18 mouse cellular contexts compared by ENCODE assay signal in the genomic region with DNA sequence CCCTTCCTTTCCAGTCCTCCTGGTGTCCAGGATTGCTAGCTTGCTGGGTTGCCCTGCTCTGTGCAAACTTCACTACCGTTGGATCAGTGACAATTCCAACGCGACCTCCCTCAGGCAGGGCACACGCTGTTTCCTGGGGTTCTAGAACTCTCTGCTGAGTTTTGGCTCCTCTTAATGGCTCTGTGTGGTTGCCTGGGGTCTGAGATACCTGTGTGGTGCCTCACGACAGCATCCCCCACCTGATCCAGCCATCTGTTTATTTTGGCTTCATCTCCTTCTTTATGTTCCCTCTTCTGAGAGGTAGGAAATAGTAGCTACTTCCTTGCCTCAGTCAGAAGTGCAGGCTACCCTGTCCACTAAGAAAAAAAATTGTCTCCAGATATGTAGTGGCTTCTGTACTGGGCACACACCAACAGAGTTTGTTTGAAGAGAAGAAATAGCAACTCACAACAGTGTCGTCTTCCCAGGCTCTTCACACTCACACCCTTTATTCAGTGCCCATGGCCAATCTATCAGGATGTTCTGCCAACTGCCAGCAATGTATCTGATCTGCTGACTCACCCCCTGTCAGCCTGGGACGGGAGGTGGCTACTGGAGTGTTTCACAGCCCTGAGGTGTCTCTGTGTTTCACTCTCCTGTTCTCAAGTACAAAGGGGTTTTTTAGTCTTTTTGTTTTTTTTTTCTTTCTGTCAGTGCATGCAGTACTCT.
DNase-seq lines count a peak whose midpoint lies in the region; ATAC-seq and TF ChIP-seq lines count a peak whose summit lies in the region.
"Had no signal": no experiment of that assay in that cellular context is flagged by ENCODE, and none has a peak within 500 bp of the region (broad histone marks: within the 10 kb centered on the region; RNA-seq: fewer than 3 reads in every experiment).

No protein-coding gene starts in this region.

- WGBS in hindbrain, postnatal 0 days = 54% methylated on average over 7 of the region's 7 CpGs
- 72% methylated on average over 7 of the region's 7 CpGs for WGBS in hindbrain, embryonic 11.5 days
- WGBS in midbrain, embryonic 11.5 days = 84% methylated on average over 7 of the region's 7 CpGs

- 0 out of 2 replicates have a peak, but pooled peaks have one; percentile 32 for ATAC-seq in hindbrain, postnatal 0 days
- ATAC-seq in hindbrain, embryonic 11.5 days (ENCODE audit: low FRiP score) = no peak
- ATAC-seq in hematopoietic stem cell, adult 5-6 weeks (replicated peaks in 1 of 2; ENCODE audit: insufficient read depth in 1 of 2, low FRiP score in 2 of 2, low TSS enrichment in 1 of 2, low read depth in 1 of 2, poor library complexity in 2 of 2, severe bottlenecking in 2 of 2) = peak; percentile 40 to 65; a peak in 3 of 4 replicates
- ATAC-seq in midbrain, embryonic 11.5 days (ENCODE audit: low FRiP score) = no peak
- ATAC-seq: forebrain, embryonic 14.5 days had no signal

- H3K27ac ChIP-seq in hindbrain, postnatal 0 days = no peak overlapping the region
- H3K27ac ChIP-seq in hindbrain, embryonic 11.5 days (ENCODE audit: low read depth, low read length) = no peak overlapping the region
- H3K27ac ChIP-seq in midbrain, embryonic 11.5 days (ENCODE audit: low read depth, low read length) = no peak overlapping the region
- H3K27ac ChIP-seq: embryonic facial prominence, embryonic 13.5 days; gastrocnemius, adult 2 months; liver, embryonic 13.5 days; macrophage had no signal

- peak; percentile 27 for DNase-seq in hindbrain, postnatal 0 days (ENCODE audit: low spot score)
- no peak for DNase-seq in hindbrain, embryonic 11.5 days (ENCODE audit: low spot score)
- DNase-seq in Muller cell, postnatal 12 days (ENCODE audit: inconsistent ontology term) = peak; percentile 63
- DNase-seq in cerebellum, adult 18-20 months = peak; percentile 63 to 72
- no peak for DNase-seq in kidney, adult 18-20 months
- DNase-seq in spleen, postnatal 36 days (ENCODE audit: low spot score in 2 of 2) = no peak
- DNase-seq in midbrain, embryonic 11.5 days (ENCODE audit: low spot score, missing footprints) = no peak
- DNase-seq: gastrocnemius, adult 2 months; heart, postnatal 4 days; kidney, adult 2 months; liver, embryonic 13.5 days; right cerebral cortex, postnatal 14 days; thymus, postnatal 36 days had no signal

- H3K4me3 ChIP-seq in hindbrain, postnatal 0 days (ENCODE audit: low read length) = no peak overlapping the region
- H3K4me3 ChIP-seq in hindbrain, embryonic 11.5 days (ENCODE audit: low read depth, low read length) = no peak overlapping the region
- no peak overlapping the region for H3K4me3 ChIP-seq in midbrain, embryonic 11.5 days (ENCODE audit: low read depth, low read length)
- H3K4me3 ChIP-seq: embryonic facial prominence, embryonic 13.5 days; gastrocnemius, adult 2 months; liver, embryonic 13.5 days had no signal

- H3K27me3 ChIP-seq in hindbrain, postnatal 0 days (ENCODE audit: insufficient read depth, low read length) = no peaks in the 10 kb centered on the region
- no peaks in the 10 kb centered on the region for H3K27me3 ChIP-seq in hindbrain, embryonic 11.5 days (ENCODE audit: control insufficient read depth, insufficient read depth, low read length)
- no peaks in the 10 kb centered on the region for H3K27me3 ChIP-seq in midbrain, embryonic 11.5 days (ENCODE audit: control insufficient read depth, insufficient read depth, low read length)
- H3K27me3 ChIP-seq: embryonic facial prominence, embryonic 13.5 days; liver, embryonic 13.5 days had no signal

- no peak overlapping the region for H3K4me2 ChIP-seq in hindbrain, postnatal 0 days (ENCODE audit: low read depth, low read length)
- no peak overlapping the region for H3K4me2 ChIP-seq in hindbrain, embryonic 11.5 days (replicated peaks; ENCODE audit: low read depth, low read length)
- H3K4me2 ChIP-seq in midbrain, embryonic 11.5 days = no peak overlapping the region
- H3K4me2 ChIP-seq: embryonic facial prominence, embryonic 13.5 days; heart, embryonic 11.5 days; liver, embryonic 13.5 days had no signal

- no peak for TF ChIP-seq CTCF in hindbrain, postnatal 0 days (IDR thresholded peaks at IDR 0.05; ENCODE audit: low read depth)

- no peak overlapping the region for H3K9ac ChIP-seq in hindbrain, postnatal 0 days (replicated peaks; ENCODE audit: low read length)
- H3K9ac ChIP-seq in hindbrain, embryonic 11.5 days (ENCODE audit: low read depth, low read length) = no peak overlapping the region
- H3K9ac ChIP-seq in midbrain, embryonic 11.5 days (ENCODE audit: low read length) = no peak overlapping the region
- H3K9ac ChIP-seq: embryonic facial prominence, embryonic 13.5 days; liver, embryonic 13.5 days had no signal

- H3K36me3 ChIP-seq in hindbrain, postnatal 0 days (ENCODE audit: insufficient read depth, low read length) = no peaks in the 10 kb centered on the region
- no peaks in the 10 kb centered on the region for H3K36me3 ChIP-seq in hindbrain, embryonic 11.5 days (ENCODE audit: control insufficient read depth, insufficient read depth, low read length)
- no peaks in the 10 kb centered on the region for H3K36me3 ChIP-seq in midbrain, embryonic 11.5 days (ENCODE audit: control insufficient read depth, insufficient read depth, low read length)
- H3K36me3 ChIP-seq: embryonic facial prominence, embryonic 13.5 days; liver, embryonic 13.5 days had no signal

- no peaks in the 10 kb centered on the region for H3K4me1 ChIP-seq in hindbrain, postnatal 0 days (ENCODE audit: insufficient read depth, low read length)
- H3K4me1 ChIP-seq in hindbrain, embryonic 11.5 days (replicated peaks; ENCODE audit: control insufficient read depth, insufficient read depth, low read length) = no peaks in the 10 kb centered on the region
- H3K4me1 ChIP-seq in midbrain, embryonic 11.5 days (ENCODE audit: control insufficient read depth, insufficient read depth, low read length) = 0 out of 2 replicates have a peak, but pooled peaks cover 3% of the 10 kb centered on the region

- no peaks in the 10 kb centered on the region for H3K9me3 ChIP-seq in hindbrain, postnatal 0 days (ENCODE audit: low read length)
- H3K9me3 ChIP-seq in hindbrain, embryonic 11.5 days (ENCODE audit: control insufficient read depth, low read length) = no peaks in the 10 kb centered on the region
- no peaks in the 10 kb centered on the region for H3K9me3 ChIP-seq in midbrain, embryonic 11.5 days (ENCODE audit: control insufficient read depth, low read length)
- H3K9me3 ChIP-seq: embryonic facial prominence, embryonic 13.5 days; liver, embryonic 13.5 days had no signal

Comparison
In these comparisons a context has a peak if more than half of its experiments do, and no peak if none do; other contexts are left out.
1. ATAC-seq: peak in hindbrain, postnatal 0 days (single experiment) and hematopoietic stem cell, adult 5-6 weeks (2 of 2); none in hindbrain, embryonic 11.5 days (single experiment) and midbrain, embryonic 11.5 days (single experiment).
2. DNase-seq: peak in hindbrain, postnatal 0 days (single experiment), Muller cell, postnatal 12 days (single experiment) and cerebellum, adult 18-20 months (2 of 2); none in hindbrain, embryonic 11.5 days (single experiment), kidney, adult 18-20 months (single experiment), spleen, postnatal 36 days (0 of 2) and midbrain, embryonic 11.5 days (single experiment).